Mouse (Mus musculus): ENCODE data around the gene Cpne4.

DNA sequence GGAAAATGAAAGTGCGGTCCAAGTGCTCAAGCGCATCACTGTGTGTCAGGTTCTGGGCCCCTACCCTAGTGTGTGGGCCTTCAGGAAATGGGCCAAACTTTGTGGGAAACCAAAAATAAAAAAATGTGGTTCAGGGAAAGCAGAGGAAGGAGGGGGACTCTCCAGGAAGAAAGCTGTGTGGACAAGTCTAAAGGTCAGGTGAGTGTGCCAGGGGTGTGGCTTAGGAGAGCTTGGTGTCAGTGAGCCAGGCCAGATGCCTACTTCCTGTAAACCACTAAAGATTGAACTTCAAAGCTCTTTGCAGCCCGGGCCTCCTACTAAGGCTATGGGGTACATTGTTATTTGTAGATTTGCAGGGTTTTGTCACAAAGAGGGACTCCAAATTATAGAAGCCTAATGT lies 327.1 kb downstream of the Cpne4 start:
- no peak for TF ChIP-seq CTCF (IDR thresholded peaks at IDR 0.05; ENCODE audit: low read depth)
- TF ChIP-seq EP300 (IDR thresholded peaks at IDR 0.05; ENCODE audit: low read depth), result no peak
